24 mouse cellular contexts compared by ENCODE assay signal in the genomic region with DNA sequence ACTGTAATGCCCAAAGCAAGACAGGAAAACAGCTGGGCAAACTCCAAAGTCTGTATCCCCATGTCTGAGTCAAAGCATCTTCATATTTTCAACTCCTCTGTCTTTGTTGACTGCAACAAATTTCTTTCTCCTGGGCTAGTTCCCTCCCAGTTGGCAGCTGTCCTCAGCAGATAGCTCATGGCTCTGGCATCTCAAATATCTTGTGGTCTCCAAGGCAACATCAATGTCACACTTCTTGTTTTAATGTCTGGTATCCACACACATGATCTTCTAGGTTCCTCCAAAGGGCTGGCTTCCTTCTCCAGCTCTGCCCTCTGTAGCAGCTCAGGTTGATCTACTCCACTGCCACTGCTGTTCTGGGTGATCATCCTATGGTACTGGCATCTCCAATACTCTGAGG.
DNase-seq lines count a peak whose midpoint lies in the region; ATAC-seq and TF ChIP-seq lines count a peak whose summit lies in the region.
"Had no signal": no experiment of that assay in that cellular context is flagged by ENCODE, and none has a peak within 500 bp of the region (broad histone marks: within the 10 kb centered on the region; RNA-seq: fewer than 3 reads in every experiment).

No protein-coding gene starts in this region.

- no peaks in the 10 kb centered on the region for H3K27me3 ChIP-seq in heart, adult 2 months (ENCODE audit: control insufficient read depth, insufficient read depth, low read length)
- H3K27me3 ChIP-seq in heart, embryonic 12.5 days (replicated peaks) = no peaks in the 10 kb centered on the region
- H3K27me3 ChIP-seq: CH12.LX, Patski had no signal

- TF ChIP-seq CTCF in heart, adult 2 months (IDR thresholded peaks at IDR 0.05) = no peak

- peak; percentile 77 for DNase-seq in heart, adult 11 months
- no peak for DNase-seq in heart, adult 2 months
- DNase-seq in heart, adult 8-10 months (ENCODE audit: low spot score) = no peak
- DNase-seq in 3T3-L1 (ENCODE audit: low read depth, low spot score) = peak; percentile 6
- DNase-seq in Muller cell, postnatal 12 days (ENCODE audit: inconsistent ontology term) = peak; percentile 77
- no peak for DNase-seq in urinary bladder, postnatal 36 days (ENCODE audit: low spot score in 2 of 2)
- DNase-seq in ovary, postnatal 36 days (ENCODE audit: low spot score) = no peak
- DNase-seq: adrenal gland, adult 2 months; adrenal gland, adult 8-10 months; adrenal gland, postnatal 10 days; adrenal gland, postnatal 14 days; adrenal gland, postnatal 25 days; adrenal gland, postnatal 36 days; B cell, adult 2 months; cerebellum, adult 11 months; cerebellum, adult 11-12 months; cerebellum, adult 18-20 months; cerebellum, adult 2 months had no signal

- no peak overlapping the region for H3K4me2 ChIP-seq in heart, embryonic 12.5 days

- no peak overlapping the region for H3K4me3 ChIP-seq in heart, adult 2 months
- no peak overlapping the region for H3K4me3 ChIP-seq in heart, embryonic 12.5 days

- H3K27ac ChIP-seq in heart, adult 2 months = no peak overlapping the region
- no peak overlapping the region for H3K27ac ChIP-seq in heart, embryonic 12.5 days (ENCODE audit: poor library complexity, severe bottlenecking)

- no peaks in the 10 kb centered on the region for H3K36me3 ChIP-seq in heart, adult 2 months (ENCODE audit: control insufficient read depth, insufficient read depth, low read length)
- no peaks in the 10 kb centered on the region for H3K36me3 ChIP-seq in heart, embryonic 12.5 days
- H3K36me3 ChIP-seq: G1E had no signal

- TF ChIP-seq EP300 in heart, adult 2 months (IDR thresholded peaks at IDR 0.05; ENCODE audit: insufficient read depth, low read depth, low read length) = no peak

- no peaks in the 10 kb centered on the region for H3K4me1 ChIP-seq in heart, adult 2 months (ENCODE audit: control insufficient read depth, insufficient read depth, low read length)
- no peaks in the 10 kb centered on the region for H3K4me1 ChIP-seq in heart, embryonic 12.5 days (replicated peaks)

- ATAC-seq in heart, embryonic 12.5 days (ENCODE audit: insufficient number of reproducible peaks, low FRiP score) = 0 out of 2 replicates have a peak, but pooled peaks have one; percentile 39
- ATAC-seq: activated CD4-positive, CD25-positive, alpha-beta regulatory T cell, adult 4 months; CD4-positive, CD25-positive, alpha-beta regulatory T cell, adult 4 months; Patski had no signal

- no peaks in the 10 kb centered on the region for H3K9me3 ChIP-seq in heart, embryonic 12.5 days (replicated peaks)
- H3K9me3 ChIP-seq: G1E had no signal

- H3K79me2 ChIP-seq in heart, adult 2 months (replicated peaks; ENCODE audit: control insufficient read depth, insufficient read depth, low read length) = no peaks in the 10 kb centered on the region

- H3K9ac ChIP-seq in heart, adult 2 months (ENCODE audit: low read depth, low read length) = no peak overlapping the region
- no peak overlapping the region for H3K9ac ChIP-seq in heart, embryonic 12.5 days

- TF ChIP-seq POLR2A in heart, adult 2 months (IDR thresholded peaks at IDR 0.05; ENCODE audit: insufficient read depth, low read depth, low read length) = no peak

- intact Hi-C loops in heart, adult 2 months (cut with DNase I) = no loop called here

Comparison
In these comparisons a context has a peak if more than half of its experiments do, and no peak if none do; other contexts are left out.
1. DNase-seq: peak in heart, adult 11 months (single experiment), 3T3-L1 (single experiment) and Muller cell, postnatal 12 days (single experiment); none in heart, adult 2 months (0 of 2), heart, adult 8-10 months (single experiment), urinary bladder, postnatal 36 days (0 of 2) and ovary, postnatal 36 days (single experiment).